Comparison of ENCODE assay signal across 10 mouse cellular contexts in the genomic region with DNA sequence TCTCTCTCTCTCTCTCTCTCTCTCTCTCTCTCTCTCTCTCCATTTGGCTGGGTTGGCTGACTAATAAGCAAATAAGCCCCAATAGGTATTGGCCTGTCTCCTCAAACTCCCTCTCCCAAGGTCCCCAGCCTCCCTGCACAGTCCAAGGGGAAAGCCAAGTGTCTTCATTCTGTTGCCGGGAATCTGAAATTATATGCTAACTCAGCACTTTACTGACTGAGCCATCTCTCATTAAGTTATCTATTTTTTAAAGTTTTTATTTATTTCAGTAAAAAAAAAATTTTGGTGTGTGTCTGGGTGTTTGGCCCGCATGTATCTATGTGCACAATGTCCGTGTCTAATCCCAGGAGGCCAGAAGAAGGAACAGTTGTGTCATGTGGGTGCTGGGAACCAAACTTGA. TPM values are rescaled to one million over a fixed set of nuclear protein-coding genes. Genes with fewer than 3 reads are reported as not detected.
DNase-seq lines count a peak whose midpoint lies in the region; ATAC-seq and TF ChIP-seq lines count a peak whose summit lies in the region.
"Had no signal": no experiment of that assay in that cellular context is flagged by ENCODE, and none has a peak within 500 bp of the region (broad histone marks: within the 10 kb centered on the region; RNA-seq: fewer than 3 reads in every experiment).

No protein-coding gene starts in this region.

- DNase-seq in heart, embryonic 10.5 days (ENCODE audit: low spot score) = no peak
- DNase-seq in heart, postnatal 10 days = no peak
- no peak for DNase-seq in hindbrain, embryonic 10.5 days (ENCODE audit: low spot score)
- no peak for DNase-seq in natural killer cell, adult 2 months (ENCODE audit: low spot score in 2 of 2)
- DNase-seq in embryo, embryonic 11 days = no peak
- DNase-seq in retina, postnatal 1 day = no peak
- DNase-seq: adrenal gland, postnatal 36 days had no signal

- H3K4me1 ChIP-seq in heart, embryonic 10.5 days = peaks cover 75% of the 10 kb centered on the region
- peaks cover 9% of the 10 kb centered on the region for H3K4me1 ChIP-seq in ES-Bruce4 (ENCODE audit: control insufficient read depth, insufficient read depth, low read length)
- H3K4me1 ChIP-seq in hindbrain, embryonic 10.5 days (replicated peaks) = peaks cover 71% of the 10 kb centered on the region
- H3K4me1 ChIP-seq in liver, embryonic 15.5 days (replicated peaks) = peaks cover 63% of the 10 kb centered on the region

- ATAC-seq in liver, embryonic 15.5 days (ENCODE audit: insufficient read depth) = no peak

- H3K4me3 ChIP-seq in heart, embryonic 10.5 days = peak overlapping the region; percentile 76; the same call in 1 of the 2 replicates
- H3K4me3 ChIP-seq in ES-Bruce4 (ENCODE audit: low read depth, low read length) = peak overlapping the region; percentile 69
- peak overlapping the region; percentile 73 for H3K4me3 ChIP-seq in hindbrain, embryonic 10.5 days
- H3K4me3 ChIP-seq in liver, embryonic 15.5 days (replicated peaks) = peak overlapping the region; percentile 75

- WGBS in heart, embryonic 10.5 days = 85% methylated on average over 3 of the region's 3 CpGs
- WGBS in hindbrain, embryonic 10.5 days = 83% methylated on average over 3 of the region's 3 CpGs
- WGBS in liver, embryonic 15.5 days (ENCODE audit: insufficient replicate concordance) = 73% methylated on average over 3 of the region's 3 CpGs

- H3K27ac ChIP-seq in heart, embryonic 10.5 days = no peak overlapping the region
- H3K27ac ChIP-seq in ES-Bruce4 (ENCODE audit: insufficient read depth, low read length) = no peak overlapping the region
- H3K27ac ChIP-seq in hindbrain, embryonic 10.5 days = no peak overlapping the region
- H3K27ac ChIP-seq in liver, embryonic 15.5 days (replicated peaks) = no peak overlapping the region

- TF ChIP-seq EP300 in ES-Bruce4 (IDR thresholded peaks at IDR 0.05; ENCODE audit: insufficient read depth, low read depth, low read length) = no peak

- H3K36me3 ChIP-seq in heart, embryonic 10.5 days = peaks cover 10% of the 10 kb centered on the region
- no peaks in the 10 kb centered on the region for H3K36me3 ChIP-seq in ES-Bruce4 (ENCODE audit: control insufficient read depth, insufficient read depth, low read length, poor library complexity, severe bottlenecking)
- H3K36me3 ChIP-seq in hindbrain, embryonic 10.5 days = peaks cover 7% of the 10 kb centered on the region; the same call in 1 of the 2 replicates
- no peaks in the 10 kb centered on the region for H3K36me3 ChIP-seq in liver, embryonic 15.5 days (replicated peaks)

- H3K27me3 ChIP-seq in heart, embryonic 10.5 days (ENCODE audit: insufficient read depth, poor library complexity, severe bottlenecking) = no peaks in the 10 kb centered on the region
- no peaks in the 10 kb centered on the region for H3K27me3 ChIP-seq in ES-Bruce4 (ENCODE audit: control insufficient read depth, insufficient read depth, low read length, poor library complexity, severe bottlenecking)
- H3K27me3 ChIP-seq in hindbrain, embryonic 10.5 days (ENCODE audit: insufficient read depth, poor library complexity, severe bottlenecking) = peaks cover 14% of the 10 kb centered on the region
- peaks cover 15% of the 10 kb centered on the region; the same call in 1 of the 2 replicates for H3K27me3 ChIP-seq in liver, embryonic 15.5 days

- no peaks in the 10 kb centered on the region for H3K9me3 ChIP-seq in heart, embryonic 10.5 days
- H3K9me3 ChIP-seq in ES-Bruce4 (replicated peaks; ENCODE audit: control insufficient read depth, insufficient read depth, low read length, poor library complexity, severe bottlenecking) = no peaks in the 10 kb centered on the region
- no peaks in the 10 kb centered on the region for H3K9me3 ChIP-seq in hindbrain, embryonic 10.5 days
- H3K9me3 ChIP-seq in liver, embryonic 15.5 days (replicated peaks) = no peaks in the 10 kb centered on the region

- H3K4me2 ChIP-seq in liver, embryonic 15.5 days = peak overlapping the region; percentile 96

- no peak for TF ChIP-seq CTCF in ES-Bruce4 (IDR thresholded peaks at IDR 0.05; ENCODE audit: low read depth, low read length)

- no peak for TF ChIP-seq POLR2A in ES-Bruce4 (IDR thresholded peaks at IDR 0.05; ENCODE audit: insufficient read depth, low read length)

- peak overlapping the region; percentile 46; the same call in 1 of the 2 replicates for H3K9ac ChIP-seq in ES-Bruce4 (ENCODE audit: low read depth, poor library complexity, severe bottlenecking)
- no peak overlapping the region for H3K9ac ChIP-seq in liver, embryonic 15.5 days

- intact Hi-C loops in heart, postnatal 10 days (cut with DNase I) = no loop called here

RNA-seq across cellular contexts. Expression of a gene that starts 1.0 kb away (rescaled TPM):
- polyA plus RNA-seq in heart, embryonic 10.5 days (2016; fragmentation: Nextera tagmentation; extraction: Ambion mirVana) = 70.5 and 77.2 TPM in 2 replicates
- total RNA-seq in heart, postnatal 10 days (2021) = 100 to 1,000 TPM; 112 to 132 TPM
- polyA plus RNA-seq in ES-Bruce4 (2011; ENCODE audit: insufficient read depth, insufficient read length, low read depth, missing spikeins) = 27.3 and 36.7 TPM in 2 replicates
- polyA plus RNA-seq in hindbrain, embryonic 10.5 days (2016; fragmentation: Nextera tagmentation; extraction: Ambion mirVana) = 65.9 and 71.3 TPM in 2 replicates
- 23.5 and 23.8 TPM in 2 replicates for polyA plus RNA-seq in liver, embryonic 15.5 days (2015; fragmentation: Nextera tagmentation; extraction: Ambion mirVana)

RNA-seq across cellular contexts. Expression of a gene that starts 2.3 kb away (rescaled TPM):
- 36.4 and 45.0 TPM in 2 replicates for polyA plus RNA-seq in heart, embryonic 10.5 days (2016; fragmentation: Nextera tagmentation; extraction: Ambion mirVana)
- 10 to 100 TPM; 15.4 to 19.5 TPM for total RNA-seq in heart, postnatal 10 days (2021)
- 23.2 and 23.4 TPM in 2 replicates for polyA plus RNA-seq in ES-Bruce4 (2011; ENCODE audit: insufficient read depth, insufficient read length, low read depth, missing spikeins)
- 47.3 and 48.6 TPM in 2 replicates for polyA plus RNA-seq in hindbrain, embryonic 10.5 days (2016; fragmentation: Nextera tagmentation; extraction: Ambion mirVana)
- polyA plus RNA-seq in liver, embryonic 15.5 days (2015; fragmentation: Nextera tagmentation; extraction: Ambion mirVana) = 11.7 and 13.6 TPM in 2 replicates

RNA-seq across cellular contexts. Expression of a gene that starts 20.5 kb away (rescaled TPM):
- not detected in 2 replicates for polyA plus RNA-seq in heart, embryonic 10.5 days (2016; fragmentation: Nextera tagmentation; extraction: Ambion mirVana)
- total RNA-seq in heart, postnatal 10 days (2021) = under 1 TPM; 0.72 to 0.79 TPM
- polyA plus RNA-seq in ES-Bruce4 (2011; ENCODE audit: insufficient read depth, insufficient read length, low read depth, missing spikeins) = not detected in 2 replicates
- not detected in 2 replicates for polyA plus RNA-seq in hindbrain, embryonic 10.5 days (2016; fragmentation: Nextera tagmentation; extraction: Ambion mirVana)
- 0.03 and 0.07 TPM in 2 replicates for polyA plus RNA-seq in liver, embryonic 15.5 days (2015; fragmentation: Nextera tagmentation; extraction: Ambion mirVana)
- polyA plus RNA-seq: C2C12 had no signal

RNA-seq across cellular contexts. Expression of a gene that starts 31.2 kb away (rescaled TPM):
- 21.6 and 25.5 TPM in 2 replicates for polyA plus RNA-seq in heart, embryonic 10.5 days (2016; fragmentation: Nextera tagmentation; extraction: Ambion mirVana)
- 10 to 100 TPM; 72.2 to 81.4 TPM for total RNA-seq in heart, postnatal 10 days (2021)
- 118 and 122 TPM in 2 replicates for polyA plus RNA-seq in ES-Bruce4 (2011; ENCODE audit: insufficient read depth, insufficient read length, low read depth, missing spikeins)
- 25.8 and 29.9 TPM in 2 replicates for polyA plus RNA-seq in hindbrain, embryonic 10.5 days (2016; fragmentation: Nextera tagmentation; extraction: Ambion mirVana)
- polyA plus RNA-seq in liver, embryonic 15.5 days (2015; fragmentation: Nextera tagmentation; extraction: Ambion mirVana) = 6.8 and 7.3 TPM in 2 replicates

RNA-seq across cellular contexts. Expression of a gene that starts 44.0 kb away (rescaled TPM):
- 1.1 and 2.5 TPM in 2 replicates for polyA plus RNA-seq in heart, embryonic 10.5 days (2016; fragmentation: Nextera tagmentation; extraction: Ambion mirVana)
- total RNA-seq in heart, postnatal 10 days (2021) = 1 to 10 TPM; 1.7 to 1.8 TPM
- 0.97 and 1.1 TPM in 2 replicates for polyA plus RNA-seq in ES-Bruce4 (2011; ENCODE audit: insufficient read depth, insufficient read length, low read depth, missing spikeins)
- 2.9 and 4.5 TPM in 2 replicates for polyA plus RNA-seq in hindbrain, embryonic 10.5 days (2016; fragmentation: Nextera tagmentation; extraction: Ambion mirVana)
- 22.2 and 27.6 TPM in 2 replicates for polyA plus RNA-seq in liver, embryonic 15.5 days (2015; fragmentation: Nextera tagmentation; extraction: Ambion mirVana)
